Mouse (Mus musculus): ENCODE measurements at regions not wholly inside any gene's neighbourhood (a gene's known extent, or its start where the extent isn't known, plus 50 kb on each side); places are given as distances from the start of the nearest gene placed in this dataset.

DNA sequence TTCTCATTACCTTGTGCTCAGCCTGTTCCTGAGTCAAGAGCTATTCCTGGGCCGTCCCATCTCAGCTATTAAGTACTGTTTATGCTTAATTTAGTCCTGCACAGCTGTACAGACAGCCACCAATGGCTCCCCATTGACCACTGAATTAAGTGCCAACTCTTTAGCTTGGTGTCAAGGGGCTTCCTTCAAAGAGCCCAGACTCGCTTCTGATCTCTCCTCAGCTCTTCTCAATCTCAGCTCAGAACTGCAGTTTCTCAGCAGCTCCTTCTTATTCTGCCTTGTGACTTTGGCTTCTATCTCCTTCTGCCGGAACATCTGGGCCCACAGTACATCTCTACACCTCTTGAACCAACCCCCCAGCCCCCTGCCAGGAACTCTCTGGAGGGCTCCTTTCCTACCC lies 290.0 kb upstream of the Gm10131 start:
- TF ChIP-seq POLR2A (IDR thresholded peaks at IDR 0.05; ENCODE audit: insufficient read length, low read depth) (no peak), MYOD1 (IDR thresholded peaks at IDR 0.05; ENCODE audit: control insufficient read depth in 1 of 3, insufficient read length in 2 of 3, low read depth in 2 of 3) (no peak), USF1 (IDR thresholded peaks at IDR 0.05; ENCODE audit: low read depth) (no peak), MYOG (IDR thresholded peaks at IDR 0.05; ENCODE audit: control insufficient read depth in 1 of 3, insufficient read depth in 1 of 3, insufficient read length in 2 of 3, low read depth in 2 of 3) (no peak)
